Mouse (Mus musculus): ENCODE measurements around the gene Mdfic. TPM values are rescaled to one million over a fixed set of nuclear protein-coding genes. Genes with fewer than 3 reads are reported as not detected.
A peak's percentile ranks its signal among the peaks of the same experiment; 100 is the strongest.

Gene Mdfic
- total RNA-seq, 2 experiments from 2014 or later, result 3.0 to 3.5 TPM

- DNase-seq (ENCODE audit: low spot score in 2 of 2), result no peak
Measured at GRCm38 (mm10) chr6:15738331-15738943, 18.0 kb downstream of the Mdfic start.

DNA sequence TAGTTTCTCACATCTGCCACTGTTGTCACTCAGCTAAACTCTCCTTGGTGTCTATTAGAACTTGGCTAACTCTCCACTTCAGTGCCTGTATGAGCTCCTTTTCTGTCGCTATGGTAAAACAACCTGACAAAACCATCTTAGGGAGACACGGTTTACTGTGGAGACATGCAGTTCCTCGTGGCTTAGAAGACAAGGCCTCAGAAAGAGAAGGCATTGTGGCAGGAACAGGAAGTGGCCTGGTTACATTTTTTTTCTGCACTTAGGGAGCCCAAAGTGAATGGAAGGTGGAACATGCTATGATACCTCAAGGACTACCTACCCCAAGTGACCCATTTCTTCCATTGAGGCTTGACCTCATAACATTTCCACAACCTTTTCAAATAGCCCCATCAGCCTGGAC lies 18.7 kb downstream of the Mdfic start:
- no peak for DNase-seq (ENCODE audit: low spot score in 2 of 2)

DNA sequence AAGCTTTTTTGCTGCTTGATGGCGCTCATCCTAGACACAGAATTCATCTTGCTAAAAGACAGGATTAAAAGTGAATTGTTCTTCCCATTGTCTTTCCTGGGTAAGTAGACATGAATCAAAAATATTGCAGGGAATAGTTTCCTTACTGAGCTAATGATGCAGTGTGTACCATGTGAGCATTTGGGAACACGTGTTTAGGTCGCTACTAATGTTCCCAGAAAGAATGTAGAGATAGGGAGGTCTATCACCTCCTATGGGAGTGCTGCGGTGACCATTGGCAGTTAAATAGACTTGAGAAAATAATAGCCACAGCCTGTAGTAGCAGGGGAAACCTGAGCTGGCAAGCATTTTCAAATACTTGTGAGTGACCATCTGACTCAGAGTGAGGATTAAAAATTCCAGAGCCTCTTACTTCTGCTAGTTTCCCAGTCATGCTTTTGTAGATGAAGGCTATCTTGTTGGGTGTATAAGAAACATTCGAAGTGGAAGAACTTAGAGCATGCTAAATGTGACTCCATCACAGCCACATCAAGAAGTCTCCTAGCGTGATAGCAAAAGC lies 22.2 kb downstream of the Mdfic start:
- no peak for DNase-seq (ENCODE audit: low spot score in 2 of 2)

GRCm38 (mm10) chr6:15743291-15743792 lies 22.9 kb downstream of the Mdfic start:
- peak in 1 of 2 experiments; percentile 15 for DNase-seq (ENCODE audit: low spot score in 2 of 2)

- DNase-seq (ENCODE audit: low spot score in 2 of 2), result no peak
Measured at GRCm38 (mm10) chr6:15743793-15744192, 23.3 kb downstream of the Mdfic start.

DNA sequence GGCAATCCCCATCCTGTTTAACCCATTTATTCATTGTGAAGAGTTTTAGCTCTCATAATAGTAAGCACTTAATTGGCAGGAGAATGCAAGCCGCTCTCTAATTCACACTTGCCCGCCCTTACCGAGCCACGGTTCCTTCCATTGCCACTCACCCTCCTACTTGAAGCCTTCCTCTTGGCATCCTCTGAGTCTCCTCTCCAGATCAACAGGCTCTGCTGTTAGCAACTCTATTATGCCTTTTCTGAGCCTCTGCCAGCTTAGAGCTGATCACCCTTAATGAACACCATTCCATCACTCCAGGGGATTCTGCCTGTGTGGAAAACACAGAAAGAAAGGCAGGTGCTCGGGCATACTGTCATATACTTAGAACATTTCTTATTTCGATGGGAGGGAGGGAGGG lies 24.9 kb downstream of the Mdfic start:
- no peak for DNase-seq (ENCODE audit: low spot score in 2 of 2)

- DNase-seq (ENCODE audit: low spot score in 2 of 2), result no peak
Measured at GRCm38 (mm10) chr6:15745891-15746290, 25.4 kb downstream of the Mdfic start.

DNA sequence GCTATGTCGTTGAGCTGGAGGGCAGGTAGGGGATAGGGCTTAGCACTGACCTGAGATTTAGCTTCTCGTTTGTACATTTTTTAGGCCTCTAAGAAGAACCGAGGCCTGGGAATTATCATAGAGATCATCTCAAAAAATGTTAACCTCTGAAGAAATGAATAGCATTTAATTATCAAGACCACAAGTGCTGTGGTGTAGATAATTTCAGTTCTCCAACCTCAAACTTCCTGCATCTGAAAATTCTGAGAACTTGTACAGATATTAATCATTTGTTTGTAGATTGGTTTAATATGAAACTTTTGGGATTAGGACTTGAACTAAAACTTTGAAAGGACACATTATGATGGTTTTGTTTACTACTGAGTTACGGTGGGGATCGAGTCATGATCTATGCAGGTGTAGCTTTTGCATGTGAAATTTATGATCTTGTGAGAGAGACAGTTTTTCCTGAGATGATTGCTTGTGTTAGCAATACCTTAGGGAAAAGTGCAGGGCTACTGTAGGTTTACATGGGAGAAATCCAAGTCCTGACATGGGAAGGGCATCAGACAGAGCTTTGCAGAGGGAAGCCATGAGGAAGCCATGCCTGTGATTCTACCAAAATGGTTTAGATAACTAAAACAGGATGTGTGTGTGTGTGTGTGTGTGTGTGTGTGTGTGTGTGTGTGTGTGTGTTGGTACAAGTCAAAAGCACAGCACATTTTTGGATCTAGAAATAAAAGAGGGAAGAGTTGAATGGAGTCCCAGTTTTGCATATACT lies 27.1 kb downstream of the Mdfic start:
- no peak for DNase-seq (ENCODE audit: low spot score in 2 of 2)

GRCm38 (mm10) chr6:15748236-15748635 lies 27.8 kb downstream of the Mdfic start:
- DNase-seq (ENCODE audit: low spot score in 2 of 2), result no peak

DNA sequence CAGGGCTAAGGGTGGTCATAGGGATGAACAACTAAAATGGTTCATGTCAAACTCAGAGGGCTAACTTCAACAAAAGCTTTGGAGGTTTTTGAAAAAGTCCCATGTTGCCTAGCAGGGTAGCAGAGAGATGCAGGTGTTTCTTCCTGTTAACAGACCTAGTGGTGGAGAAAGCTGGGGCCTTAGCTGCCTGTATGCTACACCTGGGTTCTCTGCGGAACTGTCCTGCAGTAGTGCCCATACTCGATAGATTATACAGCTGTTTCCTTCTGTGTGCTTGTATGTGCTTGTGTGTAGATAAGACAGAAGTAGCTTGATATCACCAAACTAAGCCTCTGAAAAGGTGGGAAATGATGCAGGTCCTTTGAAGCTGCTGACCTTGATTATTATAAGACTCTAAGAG lies 28.5 kb downstream of the Mdfic start:
- DNase-seq (ENCODE audit: low spot score in 2 of 2), result no peak

DNA sequence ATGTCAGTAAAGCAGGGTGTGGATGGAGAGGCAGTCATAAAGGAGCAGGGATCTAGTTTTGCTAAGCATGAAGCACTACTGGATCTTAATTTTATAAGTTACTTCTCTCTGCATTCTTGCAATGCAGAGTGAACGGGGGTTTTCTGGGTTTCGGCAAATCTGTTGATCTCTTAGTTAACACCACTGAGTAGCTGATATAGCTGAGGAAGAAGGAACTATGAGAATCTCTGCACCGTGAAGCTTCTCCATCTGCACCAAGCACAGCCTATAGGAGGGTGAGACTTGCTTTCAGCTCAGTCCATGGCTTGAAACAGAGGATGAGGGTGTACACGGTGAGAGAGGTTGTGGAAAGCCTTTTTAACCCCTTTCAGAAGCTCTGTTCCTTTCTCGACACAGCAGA lies 29.6 kb downstream of the Mdfic start:
- DNase-seq (ENCODE audit: low spot score in 2 of 2), result no peak

DNA sequence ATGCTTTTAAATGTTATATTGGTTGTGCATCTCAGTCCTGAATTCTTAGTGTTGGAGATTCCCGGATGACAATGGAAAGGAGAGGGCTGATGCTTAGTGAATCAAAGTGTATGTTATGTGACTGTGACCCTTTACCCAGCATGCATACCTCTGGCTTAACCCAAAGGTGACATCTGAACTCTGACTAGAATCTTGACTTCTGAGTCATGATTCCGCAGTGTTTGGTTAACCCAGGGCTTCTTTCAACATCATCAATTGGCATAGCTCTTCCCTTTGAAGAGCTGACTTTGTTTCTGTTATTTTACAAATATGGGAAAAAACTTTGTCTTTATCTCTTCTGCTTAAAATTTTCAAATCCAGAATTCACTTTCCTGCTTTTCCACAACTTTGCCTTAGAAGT lies 30.9 kb downstream of the Mdfic start:
- DNase-seq (ENCODE audit: low spot score in 2 of 2), result no peak

DNA sequence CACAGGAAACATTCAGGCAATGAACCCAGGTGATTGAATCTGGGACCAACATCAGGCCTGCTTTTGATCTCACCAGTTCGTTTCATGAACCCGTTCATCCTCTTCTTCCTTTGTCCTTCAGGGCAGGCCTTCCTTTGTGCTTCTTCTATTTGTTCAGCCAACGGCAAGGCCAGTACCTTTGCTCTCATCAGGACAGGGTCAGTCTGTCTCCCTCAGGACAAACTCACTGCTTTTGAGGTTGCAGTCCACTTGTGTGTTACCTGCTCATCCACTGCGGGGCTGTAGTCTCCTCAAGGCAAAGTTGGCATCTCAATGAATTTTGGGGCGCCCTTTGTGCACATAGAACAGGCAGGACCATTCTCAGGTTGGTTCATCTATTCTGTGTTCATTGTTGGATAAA lies 31.7 kb downstream of the Mdfic start:
- no peak for DNase-seq (ENCODE audit: low spot score in 2 of 2)

GRCm38 (mm10) chr6:15753208-15753607 lies 32.7 kb downstream of the Mdfic start:
- DNase-seq (ENCODE audit: low spot score in 2 of 2), result no peak

DNA sequence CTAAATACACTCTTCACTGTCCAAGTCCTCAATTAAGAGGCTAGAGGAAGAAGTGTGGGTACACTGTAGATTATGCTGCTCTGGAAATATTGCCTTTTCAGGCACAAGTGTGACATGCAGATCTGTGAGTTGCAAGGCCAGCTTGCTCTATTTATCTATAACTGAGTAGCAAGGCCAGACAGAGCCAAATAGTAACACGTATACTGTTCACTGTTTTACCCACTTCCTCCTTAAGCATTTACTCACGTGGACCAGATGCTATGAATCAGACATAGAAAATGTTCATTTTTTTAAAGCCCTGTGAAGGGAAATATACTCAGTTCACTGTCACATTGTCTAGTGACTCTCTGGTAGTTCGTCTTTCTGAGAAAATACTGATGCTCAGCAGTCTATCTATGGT lies 37.9 kb downstream of the Mdfic start:
- no peak for DNase-seq (ENCODE audit: low spot score in 2 of 2)

DNA sequence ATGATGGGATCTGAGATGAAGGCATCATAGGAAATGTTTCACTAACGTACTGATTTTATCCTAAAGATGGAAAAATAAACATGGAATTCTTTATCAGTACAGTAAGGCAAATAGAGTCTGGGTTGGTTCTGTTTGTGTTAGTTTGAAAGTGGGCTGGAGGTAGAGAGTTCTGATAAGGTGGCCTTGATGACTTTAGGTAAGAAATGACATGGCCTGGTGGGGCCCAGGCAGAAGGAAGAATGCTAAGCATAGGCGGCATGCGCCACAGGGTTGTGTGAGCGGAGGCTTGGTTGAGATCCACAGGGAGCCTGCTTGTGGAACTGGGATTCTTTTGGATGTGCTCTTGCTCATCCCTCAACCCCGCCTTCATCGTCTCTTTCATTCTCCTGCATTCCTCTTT lies 40.3 kb downstream of the Mdfic start:
- DNase-seq (ENCODE audit: low spot score in 2 of 2), result no peak

GRCm38 (mm10) chr6:15764039-15764438 lies 43.6 kb downstream of the Mdfic start:
- no peak for DNase-seq (ENCODE audit: low spot score in 2 of 2)

GRCm38 (mm10) chr6:15767460-15767859 lies 47.0 kb downstream of the Mdfic start:
- no peak for DNase-seq (ENCODE audit: low spot score in 2 of 2)

GRCm38 (mm10) chr6:15770128-15770527 lies 49.7 kb downstream of the Mdfic start:
- DNase-seq (ENCODE audit: low spot score in 2 of 2), result no peak

DNA sequence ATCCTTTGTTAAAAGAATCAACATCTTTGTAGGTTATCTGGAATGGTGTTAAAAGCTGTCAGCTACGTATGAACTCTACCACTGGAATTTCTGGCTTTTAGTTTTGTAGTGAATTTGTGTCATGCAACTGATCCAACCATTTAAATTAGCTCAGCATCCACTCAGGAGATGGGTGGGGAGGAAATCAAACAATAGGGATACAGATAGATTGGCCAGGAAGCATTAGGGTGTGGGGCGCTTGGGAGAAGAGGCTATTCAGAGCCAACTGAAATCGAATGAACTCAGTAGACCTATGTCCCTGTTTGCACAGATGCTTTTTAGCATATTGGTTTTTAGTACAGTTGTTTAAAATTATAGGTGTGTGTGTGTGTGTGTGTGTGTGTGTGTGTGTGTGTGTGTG lies 56.6 kb downstream of the Mdfic start:
- no peak for DNase-seq (ENCODE audit: low spot score in 2 of 2)

DNA sequence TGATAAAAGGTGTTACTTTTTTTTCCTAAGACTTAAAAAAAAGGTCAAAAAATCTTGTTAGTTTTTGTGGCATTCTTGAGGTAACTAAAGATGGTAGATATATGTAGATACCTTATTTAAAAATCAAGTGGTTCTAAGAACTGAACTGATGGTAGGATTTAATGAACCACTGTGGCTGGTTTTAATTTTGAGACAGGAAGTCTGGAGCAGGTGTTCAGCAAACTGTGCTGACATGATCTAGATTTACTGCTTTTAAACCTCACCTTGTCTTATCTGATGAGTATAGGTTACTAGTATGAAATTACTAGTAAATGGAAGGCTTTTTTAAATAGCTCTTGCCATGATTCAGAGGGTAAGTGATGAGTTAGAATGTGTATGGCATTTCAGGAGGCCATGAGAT lies 59.7 kb downstream of the Mdfic start:
- no peak for DNase-seq (ENCODE audit: low spot score in 2 of 2)

- DNase-seq (ENCODE audit: low spot score in 2 of 2), result no peak
Measured at GRCm38 (mm10) chr6:15780688-15781087, 60.2 kb downstream of the Mdfic start.

Data from left cerebral cortex, adult 18-20 months (tissue).